Mouse (Mus musculus) liver, embryonic 14.5 days (tissue): ENCODE results near the gene Chmp2a.

Experiments
- CTCF ChIP-seq: IDR thresholded peaks from 2 replicates; pipeline ENCODE4 v1.5.1; 2016; ENCODE audit warnings: antibody characterized with exemption, low read depth, control low read depth
- EP300 ChIP-seq: IDR thresholded peaks from 2 replicates; pipeline ENCODE4 v1.6.1; 2016; ENCODE audit warnings: antibody characterized with exemption, low read depth

DNA sequence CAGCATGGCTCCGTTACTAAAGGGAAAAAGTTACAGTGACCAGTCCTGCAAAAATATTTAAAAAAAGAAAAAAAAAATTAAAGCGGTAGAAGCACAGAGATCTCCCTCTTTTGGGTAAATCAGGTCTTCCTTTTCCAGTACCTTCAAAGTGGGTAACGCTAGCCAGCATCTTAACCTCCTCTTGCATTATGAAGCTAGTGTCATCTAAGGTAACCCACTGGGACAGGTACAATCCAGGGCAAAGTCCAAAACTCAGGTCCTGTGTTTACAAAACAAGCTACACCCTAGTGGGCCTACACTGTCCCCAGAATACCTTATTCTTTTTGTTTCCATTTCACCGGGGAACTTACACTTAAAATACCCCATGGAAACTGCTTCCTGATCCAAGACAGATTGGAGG lies 20.9 kb downstream of the Chmp2a start:
- no peak for TF ChIP-seq CTCF
- TF ChIP-seq EP300 = no peak
